Mouse (Mus musculus) lung, embryonic 15.5 days (tissue): Measurements from ENCODE around the gene Polr2l. TPM values are rescaled to one million over a fixed set of nuclear protein-coding genes. Genes with fewer than 3 reads are reported as not detected.

Source experiments
- ATAC-seq: fragments of 200-750 bp; cut with Nextera tagmentation; 2 replicates; pipeline ENCODE4 v1.8.0; 2017; ENCODE audit warnings: moderate number of reproducible peaks, borderline replicate concordance; ENCODE audit not compliant: low FRiP score, low TSS enrichment; ENCODE audit errors: extremely low read depth
- H3K27ac ChIP-seq: fragments of 300-500 bp; sonication (generic); 2 replicates; pipeline ENCODE4 v1.5.1; 2015; ENCODE audit warnings: moderate library complexity, mild to moderate bottlenecking, inconsistent platforms
- H3K27me3 ChIP-seq: fragments of 300-500 bp; sonication (generic); 2 replicates; pipeline ENCODE4 v1.6.1; 2015; ENCODE audit warnings: inconsistent platforms
- H3K36me3 ChIP-seq: fragments of 300-500 bp; sonication (generic); 2 replicates; pipeline ENCODE4 v1.6.1; 2015; ENCODE audit warnings: inconsistent platforms
- H3K4me1 ChIP-seq: fragments of 300-500 bp; sonication (generic); 2 replicates; pipeline ENCODE4 v1.6.1; 2015; ENCODE audit warnings: inconsistent platforms
- H3K4me2 ChIP-seq: fragments of 300-500 bp; sonication (generic); 2 replicates; pipeline ENCODE4 v1.6.1; 2015; ENCODE audit warnings: inconsistent platforms, mild to moderate bottlenecking, moderate library complexity
- H3K4me3 ChIP-seq: fragments of 300-500 bp; sonication (generic); 2 replicates; pipeline ENCODE4 v1.5.1; 2015; ENCODE audit warnings: mild to moderate bottlenecking, inconsistent platforms
- H3K9ac ChIP-seq: fragments of 300-500 bp; sonication (generic); 2 replicates; pipeline ENCODE4 v1.6.1; 2015; ENCODE audit warnings: inconsistent platforms
- H3K9me3 ChIP-seq: fragments of 300-500 bp; sonication (generic); 2 replicates; pipeline ENCODE4 v1.6.1; 2016; ENCODE audit warnings: inconsistent platforms
- WGBS: fragments of 180-500 bp; shearing (Covaris S2); methylation state at CpG from one replicate; pipeline ENCODE4 v1.1.7; 2015; 5-methylcytosine and 5-hydroxymethylcytosine counted together
- polyA plus RNA-seq: library from polyadenylated mRNA; unstranded; fragments of >200 nt; fragmentation: Nextera tagmentation; extraction: Ambion mirVana; gene quantifications from 2 replicates; pipeline ENCODE4 v1.2.1, GENCODE M21; 2015

The Polr2l gene
- polyA plus RNA-seq: 66.9 and 69.2 TPM in 2 replicates

GRCm38 (mm10) chr7:141475011-141475804 is at the start of gene Polr2l, which contains the start of gene Tspan4:
TSS of gene Polr2l (minus strand) at chr7:141475132.
TSS of gene Tspan4 (plus strand) at chr7:141475240.
- Histone ChIP-seq H3K4me3 (peak within 1 kb of the TSS; percentile 82), H3K4me1 (peaks cover 40% of the 10 kb centered on the region), H3K36me3 (peaks cover 23% of the 10 kb centered on the region), H3K9me3 (no peaks in the 10 kb centered on the region), H3K27ac (peak within 1 kb of the TSS; percentile 99), H3K27me3 (no peaks in the 10 kb centered on the region), H3K9ac (peak within 1 kb of the TSS; percentile 80), H3K4me2 (peak within 1 kb of the TSS; percentile 87)
- WGBS: under 1% methylated on average over 83 of the region's 87 CpGs
- ATAC-seq: peak; percentile 66; the same call in 1 of the 2 replicates

DNA sequence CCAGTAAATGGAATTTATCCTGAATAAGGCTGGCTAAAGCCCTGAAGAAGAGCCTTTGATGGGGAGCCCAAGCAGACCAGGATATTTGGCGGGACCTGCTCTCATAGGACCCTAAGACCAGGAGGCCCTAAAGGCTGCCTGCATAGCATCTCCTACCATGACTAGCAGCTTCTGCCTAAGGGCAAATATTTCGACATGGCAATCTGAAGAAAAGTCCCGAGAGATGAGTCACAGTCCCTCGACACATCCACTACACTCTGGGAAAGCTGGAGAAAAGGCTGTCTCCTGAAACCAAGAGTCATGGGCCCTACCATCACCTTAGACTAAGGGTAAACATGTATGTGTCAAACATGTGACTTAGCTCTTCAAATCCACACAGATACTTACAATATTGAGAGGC is 49.3 kb upstream of the Polr2l start:
- Histone ChIP-seq H3K4me2 (no peak overlapping the region), H3K4me3 (no peak overlapping the region), H3K9me3 (no peaks in the 10 kb centered on the region), H3K36me3 (peaks cover 25% of the 10 kb centered on the region), H3K27me3 (no peaks in the 10 kb centered on the region), H3K27ac (no peak overlapping the region), H3K9ac (no peak overlapping the region), H3K4me1 (no peaks in the 10 kb centered on the region)
- WGBS: 83% methylated on average over 4 of the region's 4 CpGs
- no peak for ATAC-seq

- peaks cover 19% of the 10 kb centered on the region for H3K36me3 ChIP-seq
- H3K9me3 ChIP-seq: no peaks in the 10 kb centered on the region
- 27% methylated on average over 4 of the region's 4 CpGs for WGBS
- no peak overlapping the region for H3K4me2 ChIP-seq
- no peak for ATAC-seq
- no peak overlapping the region for H3K27ac ChIP-seq
- no peaks in the 10 kb centered on the region for H3K27me3 ChIP-seq
- no peaks in the 10 kb centered on the region for H3K4me1 ChIP-seq
- no peak overlapping the region for H3K9ac ChIP-seq
- no peak overlapping the region for H3K4me3 ChIP-seq
These were observed 48.1 kb upstream of the Polr2l start for GRCm38 (mm10) chr7:141523007-141523406.

- no peak overlapping the region for H3K4me2 ChIP-seq
- peaks cover 13% of the 10 kb centered on the region; the same call in 1 of the 2 replicates for H3K36me3 ChIP-seq
- H3K27me3 ChIP-seq: no peaks in the 10 kb centered on the region
- no peaks in the 10 kb centered on the region for H3K9me3 ChIP-seq
- no peak overlapping the region for H3K4me3 ChIP-seq
- ATAC-seq: no peak
- no peaks in the 10 kb centered on the region for H3K4me1 ChIP-seq
- 78% methylated on average over 1 of the region's 1 CpGs for WGBS
- no peak overlapping the region for H3K27ac ChIP-seq
- no peak overlapping the region for H3K9ac ChIP-seq
These were observed 44.9 kb upstream of the Polr2l start for GRCm38 (mm10) chr7:141519795-141520194.

GRCm38 (mm10) chr7:141518926-141519325 is 44.0 kb upstream of the Polr2l start:
- H3K4me2 ChIP-seq: no peak overlapping the region
- no peak for ATAC-seq
- H3K27me3 ChIP-seq: no peaks in the 10 kb centered on the region
- no peaks in the 10 kb centered on the region for H3K4me1 ChIP-seq
- H3K36me3 ChIP-seq: peaks cover 13% of the 10 kb centered on the region; the same call in 1 of the 2 replicates
- no peak overlapping the region for H3K27ac ChIP-seq
- no peaks in the 10 kb centered on the region for H3K9me3 ChIP-seq
- 72% methylated on average over 3 of the region's 3 CpGs for WGBS
- H3K4me3 ChIP-seq: no peak overlapping the region
- H3K9ac ChIP-seq: no peak overlapping the region

DNA sequence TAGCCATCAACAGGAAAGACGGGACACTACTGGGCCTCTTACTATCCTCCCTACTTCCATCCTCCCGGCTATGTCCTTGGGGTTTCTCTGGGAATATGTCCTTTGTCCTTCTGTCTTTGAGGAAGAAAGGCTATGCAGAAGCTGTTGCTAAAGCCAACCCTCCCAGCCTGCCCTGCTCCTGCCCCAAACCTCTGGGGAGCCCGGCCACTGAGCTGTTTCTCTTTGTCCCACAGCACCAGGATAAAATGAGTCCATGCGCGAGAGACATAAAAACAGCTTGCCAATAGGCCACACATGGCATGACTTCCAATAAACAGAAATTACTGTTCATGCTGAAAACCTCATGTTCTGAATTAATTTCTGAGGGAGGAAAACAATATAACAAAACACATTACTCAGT is 43.4 kb upstream of the Polr2l start:
- Histone ChIP-seq H3K4me2 (no peak overlapping the region), H3K9ac (no peak overlapping the region), H3K27ac (no peak overlapping the region), H3K4me1 (no peaks in the 10 kb centered on the region), H3K27me3 (no peaks in the 10 kb centered on the region), H3K36me3 (peaks cover 13% of the 10 kb centered on the region; the same call in 1 of the 2 replicates), H3K4me3 (no peak overlapping the region), H3K9me3 (no peaks in the 10 kb centered on the region)
- 88% methylated on average over 5 of the region's 5 CpGs for WGBS
- ATAC-seq: no peak

DNA sequence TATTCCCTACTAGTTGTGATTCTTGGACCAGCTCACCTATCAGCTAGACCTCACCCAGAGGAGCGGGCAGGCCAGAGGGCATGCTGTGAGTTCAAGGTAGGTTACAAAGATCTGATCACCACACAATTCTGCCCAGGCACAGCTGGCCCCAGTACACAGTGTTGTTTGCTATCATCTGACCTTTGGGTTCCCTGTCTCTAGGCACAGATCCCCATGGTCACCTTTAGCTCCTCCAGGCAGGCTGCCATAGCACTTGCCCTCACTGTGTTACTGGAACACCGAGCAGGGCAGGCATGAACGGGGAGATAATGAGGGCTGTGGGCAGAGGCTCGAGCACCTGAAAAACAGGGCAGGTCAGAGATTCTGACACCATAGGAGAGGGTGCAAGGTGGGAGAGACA is 42.7 kb upstream of the Polr2l start:
- Histone ChIP-seq H3K9me3 (no peaks in the 10 kb centered on the region), H3K27me3 (no peaks in the 10 kb centered on the region), H3K9ac (no peak overlapping the region), H3K36me3 (peaks cover 13% of the 10 kb centered on the region; the same call in 1 of the 2 replicates), H3K27ac (no peak overlapping the region), H3K4me2 (no peak overlapping the region), H3K4me3 (no peak overlapping the region), H3K4me1 (no peaks in the 10 kb centered on the region)
- no peak for ATAC-seq
- 86% methylated on average over 4 of the region's 4 CpGs for WGBS

DNA sequence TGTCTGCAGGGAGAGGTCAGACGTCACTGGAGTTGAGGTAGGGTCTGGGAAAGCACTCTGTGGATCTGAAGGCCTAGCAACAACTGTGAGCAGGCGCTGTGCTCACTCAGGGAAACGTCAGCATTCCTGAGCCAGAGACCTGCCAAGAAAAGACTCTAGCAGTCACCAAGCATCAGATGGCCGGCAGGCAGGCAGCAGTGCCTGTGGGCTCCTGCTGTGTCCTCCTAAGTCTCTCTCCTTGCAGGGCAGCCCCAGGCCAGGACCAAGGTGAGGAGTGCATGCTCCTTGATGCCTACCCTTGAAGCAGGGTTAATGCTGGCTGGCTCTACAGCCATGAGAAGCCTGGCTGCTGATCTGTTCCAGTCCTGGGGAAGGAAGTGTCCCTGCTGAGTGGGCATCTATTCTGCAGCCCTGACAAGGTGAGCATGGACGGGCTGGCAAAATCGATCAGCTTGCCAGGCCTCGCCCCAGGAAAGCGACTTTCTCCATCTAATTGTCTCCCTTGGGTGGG is 35.8 kb upstream of the Polr2l start:
- H3K36me3 ChIP-seq: 0 out of 2 replicates have a peak, but pooled peaks cover 4% of the 10 kb centered on the region
- ATAC-seq: no peak
- H3K9ac ChIP-seq: no peak overlapping the region
- H3K4me1 ChIP-seq: no peaks in the 10 kb centered on the region
- H3K4me3 ChIP-seq: no peak overlapping the region
- H3K4me2 ChIP-seq: no peak overlapping the region
- H3K9me3 ChIP-seq: no peaks in the 10 kb centered on the region
- 71% methylated on average over 8 of the region's 8 CpGs for WGBS
- no peaks in the 10 kb centered on the region for H3K27me3 ChIP-seq
- H3K27ac ChIP-seq: no peak overlapping the region

DNA sequence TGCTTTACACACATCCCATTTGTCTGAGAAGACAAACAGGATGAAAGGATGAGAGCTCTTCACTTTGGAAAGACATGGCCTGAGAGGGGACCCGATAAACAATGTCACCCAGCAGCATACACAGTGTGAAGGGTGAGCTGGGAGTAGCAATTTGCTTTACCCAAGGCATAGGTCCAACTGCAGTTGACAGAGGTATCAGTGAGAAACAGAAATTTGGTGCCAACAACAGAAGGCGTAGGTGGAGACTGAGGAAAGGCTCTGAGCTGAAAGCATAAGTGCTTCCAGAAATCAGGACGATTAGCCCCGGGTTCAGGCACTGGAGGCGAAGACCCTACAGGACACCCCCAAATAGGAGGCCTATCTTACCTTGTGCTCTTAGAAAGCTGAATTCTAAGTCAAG is 35.3 kb upstream of the Polr2l start:
- no peak for ATAC-seq
- H3K27ac ChIP-seq: no peak overlapping the region
- H3K9me3 ChIP-seq: no peaks in the 10 kb centered on the region
- H3K4me2 ChIP-seq: no peak overlapping the region
- 83% methylated on average over 5 of the region's 5 CpGs for WGBS
- 0 out of 2 replicates have a peak, but pooled peaks cover 4% of the 10 kb centered on the region for H3K36me3 ChIP-seq
- no peak overlapping the region for H3K4me3 ChIP-seq
- no peaks in the 10 kb centered on the region for H3K27me3 ChIP-seq
- no peaks in the 10 kb centered on the region for H3K4me1 ChIP-seq
- no peak overlapping the region for H3K9ac ChIP-seq

DNA sequence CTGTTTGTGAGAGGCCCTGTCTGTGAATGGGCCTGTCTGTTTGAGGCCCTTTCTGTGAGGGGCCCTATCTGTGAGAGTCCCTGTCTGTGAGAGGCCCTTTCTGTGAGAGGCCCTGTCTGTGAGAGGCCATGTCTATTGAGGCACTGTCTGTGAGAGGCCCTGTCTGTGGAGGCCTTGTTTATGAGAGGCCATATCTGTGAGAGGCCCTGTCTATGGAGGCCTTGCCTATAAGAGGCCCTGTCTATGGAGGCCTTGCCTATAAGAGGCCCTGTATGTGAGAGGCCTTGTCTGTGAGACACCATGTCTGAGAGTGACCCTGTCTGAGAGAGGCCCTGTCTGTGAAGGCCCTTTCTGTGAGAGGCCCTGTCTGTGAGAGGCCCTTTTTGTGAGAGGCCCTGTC is 33.2 kb upstream of the Polr2l start:
- Histone ChIP-seq H3K27me3 (no peaks in the 10 kb centered on the region), H3K4me1 (no peaks in the 10 kb centered on the region), H3K4me3 (no peak overlapping the region), H3K4me2 (no peak overlapping the region), H3K27ac (no peak overlapping the region), H3K9ac (no peak overlapping the region), H3K9me3 (no peaks in the 10 kb centered on the region), H3K36me3 (0 out of 2 replicates have a peak, but pooled peaks cover 4% of the 10 kb centered on the region)
- ATAC-seq: no peak

- ATAC-seq: no peak
- Histone ChIP-seq H3K27ac (no peak overlapping the region), H3K4me2 (no peak overlapping the region), H3K4me3 (no peak overlapping the region), H3K4me1 (no peaks in the 10 kb centered on the region), H3K36me3 (0 out of 2 replicates have a peak, but pooled peaks cover 4% of the 10 kb centered on the region), H3K9me3 (no peaks in the 10 kb centered on the region), H3K27me3 (no peaks in the 10 kb centered on the region), H3K9ac (no peak overlapping the region)
- 67% methylated on average over 2 of the region's 2 CpGs for WGBS
These were observed 31.3 kb upstream of the Polr2l start for GRCm38 (mm10) chr7:141506278-141506677.

GRCm38 (mm10) chr7:141502556-141502905 is 27.6 kb upstream of the Polr2l start:
- H3K9ac ChIP-seq: no peak overlapping the region
- no peak for ATAC-seq
- H3K36me3 ChIP-seq: no peaks in the 10 kb centered on the region
- 88% methylated on average over 5 of the region's 5 CpGs for WGBS
- no peaks in the 10 kb centered on the region for H3K27me3 ChIP-seq
- no peak overlapping the region for H3K4me2 ChIP-seq
- no peak overlapping the region for H3K27ac ChIP-seq
- no peak overlapping the region for H3K4me3 ChIP-seq
- no peaks in the 10 kb centered on the region for H3K9me3 ChIP-seq
- no peaks in the 10 kb centered on the region for H3K4me1 ChIP-seq
